Mouse (Mus musculus): Measurements from ENCODE around the gene 1700019N19Rik. TPM values are rescaled to one million over a fixed set of nuclear protein-coding genes. Genes with fewer than 3 reads are reported as not detected.

Gene 1700019N19Rik
- total RNA-seq, 2 experiments from 2014 or later = not detected

GRCm38 (mm10) chr19:58738111-58738510 is 56.1 kb downstream of the 1700019N19Rik start:
- DNase-seq = no peak
- intact Hi-C loops (cut with DNase I; ENCODE audit: low total_unique reads) = no loop called here

Other genes with a start within 250 kb of the 1700019N19Rik start
- not detected for gene Pnlip, start 142.0 kb downstream of the 1700019N19Rik start, total RNA-seq (2021)
- gene Pnliprp1, start 65.6 kb downstream of the 1700019N19Rik start, total RNA-seq (2021) = not detected
- not detected for gene Pnliprp2, start 34.7 kb downstream of the 1700019N19Rik start, total RNA-seq (2021)
- under 1 TPM in 1 of 2 experiments, not detected in 1; 0.10 TPM for gene Eno4, start 149.0 kb upstream of the 1700019N19Rik start, total RNA-seq (2021)
- 10 to 100 TPM in 1 of 2 experiments, 1 to 10 TPM in 1; 8.6 to 13.4 TPM for gene Hspa12a, start 149.2 kb upstream of the 1700019N19Rik start, total RNA-seq (2021)